Mouse (Mus musculus) monocyte, adult 2 months (primary cell): ENCODE data around the gene Pbld2.

Source experiments
- DNase-seq, 2 experiments: peaks; one replicate each; pipeline ENCODE4 v3.0.0; 2022; ENCODE audit warnings: low spot score in 2 of 2, low read depth in 1 of 2

Pbld2 gene

GRCm38 (mm10) chr10:63061266-63061665 is 37.2 kb downstream of the Pbld2 start:
- DNase-seq, result no peak

DNA sequence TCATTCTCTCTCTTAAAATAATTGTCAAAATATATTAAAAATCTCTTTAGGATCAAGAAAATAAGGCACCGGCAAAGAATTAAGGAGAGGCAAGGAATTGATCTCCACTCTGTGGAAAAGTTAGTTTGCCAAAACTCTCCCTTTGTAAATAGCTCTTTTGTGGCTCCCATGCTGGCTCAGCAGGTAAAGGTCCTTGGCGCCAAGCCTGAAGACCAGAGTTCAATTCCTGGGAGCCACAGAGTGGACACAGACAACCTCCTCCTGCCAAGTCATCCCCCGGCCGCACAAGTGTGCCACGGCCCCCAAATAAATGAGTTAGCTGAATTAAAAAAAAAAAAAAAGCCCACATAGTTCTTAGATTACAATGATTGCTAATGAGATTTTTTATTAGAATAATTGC is 38.6 kb downstream of the Pbld2 start:
- DNase-seq, result no peak

DNA sequence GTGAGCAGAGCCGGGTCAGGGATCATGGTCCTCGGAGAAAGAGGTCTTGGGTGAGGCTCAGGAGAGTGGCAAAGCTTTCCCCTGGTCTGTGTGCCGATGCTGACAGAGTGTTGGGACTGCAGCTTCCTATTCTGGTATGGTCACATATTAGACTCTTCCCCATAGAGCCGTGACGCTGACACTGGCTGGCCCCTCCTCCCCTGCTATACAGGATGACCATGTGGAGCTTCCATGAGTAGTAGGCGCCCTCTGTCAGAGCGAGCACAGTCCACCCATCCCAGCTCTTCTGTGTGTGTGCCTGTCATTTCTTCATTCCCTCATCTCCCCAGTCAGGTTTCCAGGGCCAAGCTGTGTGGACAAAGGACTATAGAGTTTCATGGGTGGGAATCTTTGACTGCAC is 39.2 kb downstream of the Pbld2 start:
- no peak for DNase-seq

DNA sequence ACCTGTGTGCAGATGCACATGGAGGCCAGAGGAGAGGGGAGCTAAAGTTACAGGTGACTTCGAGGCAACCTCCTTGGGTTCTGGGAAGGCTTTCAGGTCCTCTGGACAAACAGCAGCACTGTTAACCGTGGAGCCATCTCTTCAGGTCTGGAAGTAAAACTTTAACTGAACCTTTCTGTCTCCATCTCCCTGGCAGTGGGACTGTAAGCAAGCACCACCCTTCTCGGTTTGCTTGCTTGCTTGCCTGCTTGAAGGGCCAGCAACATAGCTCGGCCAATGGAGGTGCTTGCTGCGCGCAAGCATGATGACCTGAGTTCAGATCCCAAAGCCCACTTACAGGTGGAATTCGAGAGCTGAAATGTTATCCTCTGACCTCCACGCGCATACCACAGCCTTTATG is 40.4 kb downstream of the Pbld2 start:
- DNase-seq, result no peak

- no peak for DNase-seq
These were observed 41.4 kb downstream of the Pbld2 start for GRCm38 (mm10) chr10:63065561-63065960.

DNA sequence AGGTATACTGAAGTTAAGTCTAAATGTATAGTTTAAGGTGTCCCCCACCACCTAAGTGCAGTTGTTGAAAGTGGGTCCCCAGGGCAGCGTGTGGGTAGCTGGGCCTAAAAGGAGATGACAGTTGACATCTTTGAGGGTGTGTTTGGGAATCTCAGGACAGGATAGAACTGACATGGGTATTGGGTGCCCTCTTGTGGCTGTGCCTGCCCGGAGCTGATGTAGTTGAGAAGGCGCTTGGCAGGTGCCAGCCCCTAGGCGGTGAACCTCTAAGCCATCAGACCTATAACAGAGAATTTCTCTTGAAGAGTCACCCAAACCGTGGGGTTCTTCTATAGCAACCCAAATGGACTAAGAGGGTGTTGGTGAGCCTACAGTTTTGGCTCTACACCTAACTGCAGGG is 41.9 kb downstream of the Pbld2 start:
- DNase-seq, result peak in 1 of 2 experiments; percentile 13

GRCm38 (mm10) chr10:63086304-63086703 is 62.2 kb downstream of the Pbld2 start:
- no peak for DNase-seq

DNA sequence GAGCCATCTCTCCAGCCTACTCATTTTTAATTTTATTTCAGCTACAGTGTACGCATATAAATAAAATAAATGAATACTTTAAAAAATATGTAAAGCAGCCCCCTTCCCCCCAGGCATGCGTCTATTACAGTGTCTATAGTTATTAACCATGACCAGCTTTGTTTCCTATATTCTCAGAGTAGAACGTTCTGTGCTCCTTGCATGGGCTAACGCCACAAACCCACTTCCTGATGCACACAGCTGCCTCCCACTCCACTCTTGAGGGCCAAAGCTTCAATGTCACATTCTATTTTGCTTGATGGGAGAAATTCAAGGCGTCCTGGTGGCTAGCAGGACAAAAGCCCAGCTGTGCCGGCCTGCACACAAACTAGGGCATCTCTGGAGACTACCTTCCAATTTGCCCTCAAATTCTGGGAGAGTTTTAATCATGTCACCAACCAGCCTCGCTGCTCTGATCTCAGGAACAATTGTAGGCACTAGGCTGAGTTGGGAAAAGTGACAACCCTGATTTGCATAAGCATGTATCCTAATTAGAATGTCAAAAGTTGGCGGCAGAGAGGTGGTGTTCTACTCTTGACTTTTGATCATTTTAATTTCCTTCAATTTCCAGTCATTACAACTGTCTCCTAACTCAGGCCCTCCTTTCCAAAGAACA is 65.1 kb downstream of the Pbld2 start:
- no peak for DNase-seq

DNA sequence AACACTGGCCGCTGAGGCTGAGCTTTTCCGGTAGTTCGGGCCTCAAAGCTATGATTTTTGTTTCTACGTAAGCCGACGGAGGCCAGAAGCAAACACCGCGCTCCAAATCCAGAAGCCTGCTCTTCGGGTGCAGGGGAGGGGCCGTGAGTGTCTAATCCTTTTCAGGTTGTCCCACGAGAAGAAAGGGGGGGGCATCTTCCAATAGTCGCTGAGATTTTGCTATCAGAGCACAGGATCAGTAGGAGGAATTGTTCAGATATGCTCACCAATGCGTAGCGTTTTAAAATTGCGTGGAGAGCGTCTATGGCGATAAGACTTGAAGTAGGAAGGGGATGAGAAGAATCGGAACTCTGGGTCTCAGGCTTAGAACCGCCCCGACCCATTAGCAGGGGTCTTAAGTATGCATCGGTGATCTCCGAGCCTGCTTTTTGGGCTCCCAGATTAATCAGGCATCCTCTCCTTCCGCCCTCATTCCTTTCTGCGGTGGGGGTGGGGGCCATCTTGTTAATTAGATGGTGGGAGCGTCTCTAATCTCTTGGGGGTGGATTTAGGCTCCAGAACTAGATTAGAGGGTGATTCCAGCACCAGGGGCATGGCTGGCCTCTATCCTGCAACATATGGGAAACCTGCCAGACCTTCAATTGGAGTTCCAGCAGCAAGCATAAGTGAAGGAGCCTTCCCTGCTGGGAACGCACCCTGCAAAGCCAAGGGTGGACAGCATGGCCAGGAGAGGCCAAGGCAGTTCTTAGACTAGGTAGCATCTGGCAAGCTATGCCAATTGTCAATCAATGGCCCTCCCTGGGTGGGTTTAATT is 65.8 kb downstream of the Pbld2 start:
- DNase-seq, result no peak

- no peak for DNase-seq
These were observed 67.8 kb downstream of the Pbld2 start for GRCm38 (mm10) chr10:63091915-63092314.

DNA sequence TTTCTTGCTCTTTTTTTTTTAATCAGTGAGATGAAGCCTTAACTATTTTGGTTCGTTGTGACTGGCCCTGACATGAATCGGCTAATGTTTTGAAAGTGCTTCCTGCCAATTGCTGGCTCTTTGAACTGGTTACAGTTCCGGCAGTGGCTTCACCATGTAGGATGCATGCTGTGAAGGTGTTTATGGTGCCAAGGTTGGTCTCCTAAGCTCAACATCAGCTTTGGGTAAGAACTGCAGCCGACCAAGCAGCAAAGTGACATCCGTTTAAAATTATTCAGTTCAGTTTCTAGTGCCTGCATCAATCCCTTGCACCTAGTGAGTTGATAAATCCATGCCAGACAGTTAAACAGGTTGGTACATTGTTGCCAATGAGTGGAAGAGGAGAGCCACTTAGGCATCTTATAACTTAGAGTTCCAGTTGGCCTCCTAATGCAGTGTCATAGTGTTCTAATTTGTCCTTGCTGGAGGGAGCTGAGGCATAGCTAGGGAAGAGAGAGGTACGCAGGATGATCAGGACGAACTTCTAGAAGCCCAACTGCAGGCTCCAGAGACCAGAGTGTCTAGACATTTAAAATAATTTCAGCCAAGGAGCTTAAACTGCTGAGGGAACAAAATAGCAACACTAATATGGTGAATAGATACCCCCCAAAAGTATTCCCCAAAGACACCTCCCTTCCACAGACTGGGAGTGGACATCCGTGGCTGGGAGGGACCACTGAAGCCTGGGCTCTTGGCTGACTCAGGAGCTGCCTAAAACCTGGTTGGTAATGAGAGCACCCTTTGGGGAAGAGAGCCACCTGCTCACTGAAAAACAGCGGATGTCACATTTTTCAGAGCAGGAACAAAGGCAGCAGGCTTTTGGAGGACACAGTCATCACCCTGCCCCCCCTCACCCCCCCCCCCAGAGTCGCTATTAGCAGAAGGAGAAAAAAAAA is 68.8 kb downstream of the Pbld2 start:
- no peak for DNase-seq

GRCm38 (mm10) chr10:63096757-63097156 is 72.6 kb downstream of the Pbld2 start:
- DNase-seq, result no peak

DNA sequence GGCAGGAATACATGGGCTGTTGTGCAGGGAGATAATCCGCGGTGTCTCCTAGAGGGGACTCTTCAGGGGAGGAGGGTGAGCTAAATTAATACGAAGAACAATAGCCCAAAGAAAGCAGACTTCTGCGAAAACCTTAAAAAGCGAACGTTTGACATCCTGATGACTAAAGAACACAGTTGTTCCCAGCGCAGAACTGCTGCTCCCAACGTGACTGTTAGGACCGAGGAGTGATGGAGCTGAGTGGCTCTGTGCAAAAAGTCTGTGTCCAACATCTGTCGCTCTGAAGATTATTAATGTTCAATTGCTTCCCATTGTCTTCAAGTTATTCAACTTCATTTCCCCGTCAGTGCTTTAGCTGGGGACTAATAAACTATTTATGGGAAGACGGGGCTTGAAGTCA is 74.1 kb downstream of the Pbld2 start:
- DNase-seq, result no peak

- DNase-seq, result no peak
These were observed 75.4 kb downstream of the Pbld2 start, which contains the start of gene Atoh7 for GRCm38 (mm10) chr10:63099521-63099920. TSS of gene Atoh7 (plus strand) at chr10:63099651.

DNA sequence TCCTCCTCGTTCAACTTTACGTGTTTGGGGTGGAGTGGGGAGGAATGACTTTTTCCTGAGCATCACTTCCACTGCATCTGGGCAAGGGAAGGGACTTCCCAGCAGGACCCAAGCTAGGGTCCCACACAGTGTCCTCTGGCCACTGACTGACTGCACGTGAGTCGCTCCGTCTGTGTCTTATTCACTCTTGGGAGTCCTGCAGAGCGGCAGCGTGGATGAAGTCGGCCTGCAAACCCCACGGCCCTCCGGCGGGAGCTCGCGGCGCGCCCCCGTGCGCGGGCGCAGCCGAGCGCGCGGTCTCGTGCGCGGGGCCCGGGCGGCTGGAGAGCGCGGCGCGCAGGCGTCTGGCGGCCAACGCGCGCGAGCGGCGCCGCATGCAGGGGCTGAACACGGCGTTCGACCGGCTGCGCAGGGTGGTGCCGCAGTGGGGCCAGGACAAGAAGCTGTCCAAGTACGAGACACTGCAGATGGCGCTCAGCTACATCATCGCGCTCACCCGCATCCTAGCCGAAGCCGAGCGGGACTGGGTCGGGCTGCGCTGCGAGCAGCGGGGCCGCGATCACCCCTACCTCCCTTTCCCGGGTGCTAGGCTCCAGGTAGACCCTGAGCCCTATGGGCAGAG is 75.9 kb downstream of the Pbld2 start:
- no peak for DNase-seq

DNA sequence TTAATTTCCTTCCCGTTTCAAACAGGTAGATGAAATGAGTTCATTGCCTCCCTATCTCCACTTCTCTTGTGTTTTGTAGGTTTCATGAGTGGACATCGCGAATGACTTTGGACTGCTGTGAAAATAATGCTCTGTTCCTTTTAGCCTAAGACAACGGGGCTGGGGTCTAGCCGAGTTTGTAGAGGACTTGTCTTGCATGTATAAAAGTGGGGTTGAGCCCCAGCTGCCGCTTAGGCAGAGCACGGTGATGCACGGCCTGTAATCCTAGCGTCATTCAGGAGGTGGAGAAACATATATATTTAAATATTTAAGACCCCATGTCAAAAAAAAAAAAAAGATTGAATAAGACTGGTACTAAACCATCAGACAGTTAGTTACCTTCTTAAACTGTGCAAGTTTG is 76.5 kb downstream of the Pbld2 start:
- DNase-seq, result no peak
